Mouse (Mus musculus) erythroblast, embryonic 14.5 days (primary cell): ENCODE results near the gene Gjc1. TPM values are rescaled to one million over a fixed set of nuclear protein-coding genes. Genes with fewer than 3 reads are reported as not detected.

Source experiments
- H3K27me3 ChIP-seq: 2 replicates; pipeline ENCODE4 v1.6.1; 2012; ENCODE audit warnings: inconsistent platforms; ENCODE audit not compliant: control insufficient read depth
- H3K36me3 ChIP-seq: 2 replicates; pipeline ENCODE4 v1.6.1; 2012; ENCODE audit warnings: mild to moderate bottlenecking, inconsistent platforms; ENCODE audit not compliant: control insufficient read depth
- H3K4me1 ChIP-seq: 2 replicates; pipeline ENCODE4 v1.6.1; 2012; ENCODE audit warnings: inconsistent platforms; ENCODE audit not compliant: control insufficient read depth
- H3K4me3 ChIP-seq: replicated peaks from 2 replicates; pipeline ENCODE3; 2012; ENCODE audit warnings: moderate library complexity, mild to moderate bottlenecking, inconsistent platforms
- H3K9me3 ChIP-seq: 2 replicates; pipeline ENCODE4 v1.6.1; 2012; ENCODE audit warnings: low read length, inconsistent platforms, mixed read lengths; ENCODE audit not compliant: control insufficient read depth
- GATA1 ChIP-seq: IDR thresholded peaks from 2 replicates; pipeline ENCODE4 v1.6.1; 2012; ENCODE audit warnings: low read length, inconsistent platforms, mixed read lengths
- TAL1 ChIP-seq: IDR thresholded peaks from 3 replicates; pipeline ENCODE4 v1.6.1; 2012; ENCODE audit warnings: low read length, inconsistent platforms, mixed read lengths
- polyA plus RNA-seq: library from polyadenylated mRNA; stranded (reverse); fragments of >175 nt; gene quantifications from 2 replicates; pipeline ENCODE4 v1.2.3, GENCODE M21; 2012

Gene Gjc1
- polyA plus RNA-seq, 1 experiment = not detected

DNA sequence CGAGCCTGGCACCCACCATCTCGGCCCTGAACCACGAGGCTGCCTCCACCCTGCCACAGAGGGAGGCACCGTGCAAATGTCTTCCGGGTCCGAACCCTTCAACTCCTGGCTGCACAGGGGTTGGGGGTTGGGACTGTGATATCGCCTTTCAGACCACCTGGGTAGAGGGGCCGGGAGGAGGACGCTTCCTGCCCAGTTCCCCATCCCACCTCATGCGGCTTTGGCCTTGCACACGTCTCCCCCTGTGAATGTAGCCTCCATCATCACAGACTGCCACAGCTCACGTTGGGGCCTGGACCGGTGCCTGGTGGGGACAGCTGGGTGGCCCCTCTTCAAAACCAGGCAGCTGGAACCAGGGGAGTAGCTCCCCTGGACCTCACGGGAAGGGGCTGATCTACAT lies 41.3 kb downstream of the Gjc1 start:
- Histone ChIP-seq H3K36me3 (no peaks in the 10 kb centered on the region), H3K4me3 (no peak overlapping the region), H3K4me1 (peaks cover 12% of the 10 kb centered on the region), H3K9me3 (no peaks in the 10 kb centered on the region), H3K27me3 (peaks cover 36% of the 10 kb centered on the region)
- TF ChIP-seq GATA1 = no peak
- no peak for TF ChIP-seq TAL1

DNA sequence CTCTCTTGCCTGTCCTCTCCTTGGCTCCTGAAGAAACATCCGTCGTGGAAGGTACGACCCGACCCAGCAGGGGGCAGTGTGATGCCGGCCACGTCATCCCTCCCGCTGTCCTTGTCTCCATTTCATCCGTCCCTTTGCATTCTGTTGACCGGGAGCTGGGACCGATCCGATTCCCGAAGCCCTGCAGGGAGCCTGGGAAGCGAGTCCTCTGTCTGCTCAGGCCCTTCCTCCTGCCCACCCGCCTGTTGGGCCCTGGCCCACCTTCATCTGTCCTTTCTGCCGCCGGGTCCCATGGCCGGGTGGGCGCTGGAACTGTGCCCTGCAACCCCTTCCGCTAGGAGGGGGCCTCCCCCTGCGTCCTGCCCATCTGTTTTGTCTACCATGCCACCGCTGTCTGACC lies 41.9 kb downstream of the Gjc1 start:
- H3K27me3 ChIP-seq = peaks cover 37% of the 10 kb centered on the region
- TF ChIP-seq TAL1 (no peak), GATA1 (no peak)
- H3K4me1 ChIP-seq = peaks cover 12% of the 10 kb centered on the region
- no peak overlapping the region for H3K4me3 ChIP-seq
- H3K9me3 ChIP-seq = no peaks in the 10 kb centered on the region
- no peaks in the 10 kb centered on the region for H3K36me3 ChIP-seq

DNA sequence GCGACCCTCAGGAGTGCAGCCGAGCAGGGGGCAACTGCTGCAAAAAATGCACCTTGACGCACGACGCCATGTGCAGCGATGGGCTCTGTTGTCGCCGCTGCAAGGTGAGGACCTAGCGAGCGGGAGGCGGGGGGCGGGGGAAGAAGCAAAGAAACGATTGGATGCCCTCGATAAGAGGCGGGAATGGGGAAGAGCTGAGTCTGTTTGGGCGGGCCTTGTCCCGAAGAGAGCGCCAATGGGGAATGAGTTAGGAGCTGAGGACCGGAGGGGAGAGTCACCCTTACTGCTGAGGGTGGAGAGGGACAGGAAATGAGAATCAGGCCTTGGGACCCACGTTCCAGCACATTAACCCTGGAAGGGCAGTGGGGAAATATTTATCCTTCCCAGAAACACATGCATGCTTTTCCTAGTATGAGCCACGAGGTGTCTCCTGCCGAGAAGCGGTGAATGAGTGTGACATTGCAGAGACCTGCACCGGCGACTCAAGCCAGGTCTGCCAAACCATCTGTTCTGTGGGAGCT lies 44.8 kb downstream of the Gjc1 start:
- TF ChIP-seq TAL1 (no peak), GATA1 (no peak)
- Histone ChIP-seq H3K36me3 (no peaks in the 10 kb centered on the region), H3K4me1 (peaks cover 12% of the 10 kb centered on the region), H3K9me3 (no peaks in the 10 kb centered on the region), H3K4me3 (peak overlapping the region; percentile 27), H3K27me3 (peaks cover 31% of the 10 kb centered on the region)

DNA sequence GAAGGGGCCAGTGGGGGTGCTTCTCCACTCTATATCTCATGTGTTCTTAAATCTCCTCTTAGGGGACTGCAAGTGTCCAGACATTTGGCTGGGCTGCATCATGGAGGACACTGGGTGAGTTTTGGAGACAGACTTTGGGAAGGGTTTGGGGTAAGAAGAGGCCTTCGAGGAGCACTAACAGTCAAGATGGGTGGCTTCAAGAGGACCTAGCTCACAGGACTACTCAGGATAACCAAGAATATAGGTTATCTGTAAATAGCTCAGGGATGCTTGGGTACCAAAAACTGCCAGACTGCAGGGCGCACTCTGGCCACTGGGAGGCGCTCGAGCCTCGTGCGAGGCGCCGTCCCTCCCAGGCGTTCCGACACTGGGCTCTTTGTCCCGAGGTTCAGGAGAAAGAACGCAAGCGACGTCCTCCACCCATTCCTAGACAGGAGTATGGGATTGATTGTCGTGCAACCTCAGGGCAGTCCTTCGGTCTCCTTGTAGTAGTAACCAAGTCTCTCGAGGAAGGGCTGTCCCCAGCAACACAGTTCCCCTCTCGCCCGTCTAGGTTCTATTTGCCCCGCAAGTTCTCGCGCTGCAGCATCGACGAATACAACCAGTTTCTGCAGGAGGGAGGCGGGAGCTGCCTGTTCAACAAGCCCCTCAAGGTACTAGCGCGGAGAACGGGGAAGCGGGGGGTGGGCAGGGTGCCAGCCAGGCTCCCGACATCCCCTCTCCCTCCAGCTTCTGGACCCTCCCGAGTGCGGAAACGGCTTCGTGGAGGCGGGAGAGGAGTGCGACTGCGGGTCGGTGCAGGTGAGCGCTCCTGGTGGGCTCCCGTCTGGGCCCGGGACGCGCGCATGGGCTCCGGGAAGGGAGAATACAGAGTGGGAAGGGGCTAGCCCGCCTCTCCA lies 45.5 kb downstream of the Gjc1 start:
- peaks cover 31% of the 10 kb centered on the region for H3K27me3 ChIP-seq
- H3K36me3 ChIP-seq = no peaks in the 10 kb centered on the region
- TF ChIP-seq TAL1 (no peak), GATA1 (no peak)
- H3K4me3 ChIP-seq = peak overlapping the region; percentile 27
- H3K4me1 ChIP-seq = peaks cover 12% of the 10 kb centered on the region
- no peaks in the 10 kb centered on the region for H3K9me3 ChIP-seq

DNA sequence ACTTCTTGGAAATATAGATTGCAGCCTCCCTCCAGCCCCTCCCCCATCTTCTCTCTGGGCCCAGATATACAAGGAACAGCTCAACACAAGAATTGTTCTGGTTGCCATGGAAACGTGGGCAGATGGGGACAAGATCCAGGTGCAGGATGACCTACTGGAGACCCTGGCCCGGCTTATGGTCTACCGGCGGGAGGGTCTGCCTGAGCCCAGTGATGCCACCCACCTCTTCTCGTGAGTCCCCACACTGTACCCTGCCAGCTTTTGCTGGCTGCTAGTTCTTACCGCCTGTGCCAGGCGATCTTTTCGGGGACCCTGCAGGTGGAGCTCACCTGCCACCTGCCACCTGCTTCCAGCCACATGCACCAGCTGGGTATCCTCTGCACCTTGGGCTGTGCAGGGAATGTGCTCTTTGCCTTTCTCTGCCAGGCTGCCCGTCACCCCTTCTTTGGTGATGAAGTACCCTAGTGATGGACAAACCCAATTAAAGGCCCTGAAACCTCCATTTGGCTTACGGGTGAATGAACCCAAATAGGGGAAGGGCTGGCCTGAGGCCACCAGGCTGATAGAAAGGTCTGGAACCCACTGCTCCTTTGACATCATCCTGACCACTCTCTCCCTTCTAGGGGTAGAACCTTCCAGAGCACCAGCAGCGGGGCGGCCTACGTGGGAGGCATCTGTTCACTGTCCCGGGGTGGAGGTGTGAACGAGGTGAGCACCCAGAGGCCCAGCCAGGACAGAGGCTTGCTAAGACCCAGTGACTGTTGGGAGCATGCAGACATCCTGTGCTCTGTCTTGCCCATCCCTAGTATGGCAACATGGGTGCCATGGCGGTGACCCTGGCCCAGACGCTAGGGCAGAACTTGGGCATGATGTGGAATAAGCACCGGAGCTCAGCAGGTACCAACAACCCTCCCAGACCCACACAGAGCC lies 46.5 kb downstream of the Gjc1 start:
- Histone ChIP-seq H3K36me3 (no peaks in the 10 kb centered on the region), H3K4me1 (peaks cover 12% of the 10 kb centered on the region), H3K4me3 (no peak overlapping the region), H3K27me3 (peaks cover 31% of the 10 kb centered on the region), H3K9me3 (no peaks in the 10 kb centered on the region)
- TF ChIP-seq TAL1 (no peak), GATA1 (no peak)

DNA sequence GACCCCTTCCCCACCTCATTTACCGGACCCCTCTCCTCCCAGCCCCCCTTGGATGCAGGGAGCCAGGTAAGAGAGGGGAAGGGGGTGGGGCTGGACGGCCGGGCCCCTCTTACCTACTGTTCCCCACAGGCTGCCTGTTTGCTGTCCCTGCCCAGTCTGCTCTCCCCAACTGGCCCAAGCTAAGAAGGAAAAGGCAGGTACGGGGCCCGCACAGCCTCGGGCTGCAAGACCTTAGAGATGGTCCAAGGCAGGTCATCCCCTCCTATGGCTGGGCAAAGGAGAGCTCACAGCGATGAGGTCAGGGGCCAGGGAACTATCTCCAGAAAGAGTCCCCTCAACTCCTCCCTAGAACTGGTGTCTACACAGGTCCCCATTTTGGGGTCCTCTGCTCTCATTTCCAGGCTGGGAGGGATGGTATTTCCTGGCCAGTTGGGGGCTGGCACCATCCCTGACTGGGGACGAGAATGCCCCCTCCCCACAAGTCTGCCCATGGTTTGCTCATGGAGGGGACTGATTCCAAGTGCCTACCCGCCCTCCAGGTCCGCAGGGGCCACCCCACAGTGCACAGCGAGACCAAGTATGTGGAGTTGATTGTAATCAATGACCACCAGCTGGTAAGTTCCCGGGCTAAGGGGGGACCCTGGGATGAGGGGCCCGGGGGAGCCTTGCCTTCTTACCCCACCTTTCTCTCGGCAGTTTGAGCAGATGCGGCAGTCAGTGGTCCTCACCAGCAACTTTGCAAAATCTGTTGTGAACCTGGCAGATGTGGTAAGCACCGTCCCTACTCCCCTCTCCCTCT lies 47.4 kb downstream of the Gjc1 start:
- TF ChIP-seq TAL1 (no peak), GATA1 (no peak)
- H3K9me3 ChIP-seq = no peaks in the 10 kb centered on the region
- H3K36me3 ChIP-seq = no peaks in the 10 kb centered on the region
- H3K27me3 ChIP-seq = peaks cover 31% of the 10 kb centered on the region
- H3K4me1 ChIP-seq = peaks cover 12% of the 10 kb centered on the region
- H3K4me3 ChIP-seq = no peak overlapping the region

DNA sequence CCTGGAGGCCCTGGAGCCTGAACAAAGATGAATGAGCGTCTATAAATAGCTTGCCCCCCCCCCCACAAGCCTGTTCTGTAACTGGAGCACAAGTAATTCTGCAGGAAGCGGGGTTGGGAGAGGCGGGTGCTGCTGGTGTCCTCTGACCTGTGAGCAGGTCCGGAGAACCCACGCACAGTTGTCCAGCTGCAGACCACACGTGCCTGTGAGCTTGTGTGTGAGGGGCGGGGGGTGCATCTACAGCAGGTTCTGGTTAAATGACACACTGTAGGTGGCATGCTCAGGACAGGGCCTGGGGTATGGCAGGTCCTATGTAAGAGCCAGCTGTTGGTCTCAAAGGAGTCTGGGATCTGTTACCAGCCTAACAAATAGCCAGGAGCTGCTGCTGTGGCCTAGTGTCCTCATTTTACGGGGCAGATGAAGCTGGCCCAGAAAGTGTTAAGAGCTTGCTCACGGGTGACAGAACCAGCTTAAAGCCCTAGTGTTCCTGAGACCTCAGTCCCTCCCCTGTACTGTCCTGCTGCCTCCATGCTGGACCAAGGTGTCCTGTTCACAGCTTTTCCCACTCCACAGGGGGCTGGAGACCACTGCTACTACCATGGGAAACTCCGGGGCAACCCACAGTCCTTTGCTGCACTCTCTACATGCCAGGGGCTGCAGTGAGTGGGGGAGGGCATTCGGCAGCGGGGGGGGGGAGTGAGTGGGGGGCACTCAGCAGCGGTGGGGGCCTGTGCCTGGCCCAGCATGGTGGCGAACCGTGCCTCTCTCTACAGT lies 48.7 kb downstream of the Gjc1 start:
- TF ChIP-seq TAL1 (no peak), GATA1 (no peak)

DNA sequence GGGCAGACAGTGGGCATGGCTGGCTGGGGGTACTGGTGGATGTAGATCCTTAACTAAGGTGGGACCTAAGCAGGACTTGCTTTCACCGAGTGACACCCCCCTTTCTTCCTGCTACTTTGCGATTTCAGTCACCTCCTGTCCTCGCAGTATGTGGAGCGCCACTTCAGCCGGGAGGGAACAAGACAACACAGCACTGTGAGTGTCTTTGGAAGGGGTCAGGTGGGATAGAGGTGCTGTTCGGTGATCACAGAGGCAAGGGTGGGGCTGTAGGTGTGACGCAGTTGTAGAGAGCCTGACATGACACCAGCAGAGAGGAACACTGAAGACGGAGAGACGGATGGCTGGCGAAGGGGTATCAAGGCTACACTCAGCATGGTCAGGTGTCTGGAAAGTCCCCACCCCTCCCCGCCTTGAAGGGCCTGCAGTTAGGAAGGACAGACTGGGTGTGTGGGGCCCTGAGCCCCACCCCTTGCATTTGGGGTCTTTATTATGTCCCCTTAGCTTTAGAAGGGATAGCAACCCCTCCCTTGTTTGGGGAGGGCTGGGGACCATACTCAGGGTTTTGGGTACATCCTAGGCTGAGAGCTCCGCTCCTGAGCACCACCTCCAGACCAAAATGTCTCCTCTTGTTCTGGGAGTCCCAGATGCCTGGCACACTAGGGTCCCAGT lies 49.4 kb downstream of the Gjc1 start:
- H3K4me3 ChIP-seq = no peak overlapping the region
- peaks cover 21% of the 10 kb centered on the region for H3K27me3 ChIP-seq
- no peak for TF ChIP-seq GATA1
- TF ChIP-seq TAL1 = no peak
- H3K9me3 ChIP-seq = no peaks in the 10 kb centered on the region
- peaks cover 12% of the 10 kb centered on the region for H3K4me1 ChIP-seq
- no peaks in the 10 kb centered on the region for H3K36me3 ChIP-seq

More for the DNA sequence above, 48.7 kb downstream of the Gjc1 start:
- Histone ChIP-seq H3K4me3 (no peak overlapping the region), H3K36me3 (no peaks in the 10 kb centered on the region), H3K27me3 (peaks cover 26% of the 10 kb centered on the region), H3K4me1 (peaks cover 12% of the 10 kb centered on the region), H3K9me3 (no peaks in the 10 kb centered on the region)
